Mouse (Mus musculus) spleen, adult 2 months (tissue): Measurements from ENCODE around the gene Rap1b. TPM values are rescaled to one million over a fixed set of nuclear protein-coding genes. Genes with fewer than 3 reads are reported as not detected.
"Not testable (repeated sequence)": the region's sequence is repeated elsewhere in the genome, so short reads cannot be mapped to it uniquely, and the experiment has no call there.

Experiments used
- DNase-seq, 2 experiments: peaks; one replicate each; pipeline versions ENCODE4 v3.0.0 to v3.0.0-alpha.2; 2012 to 2021; ENCODE audit warnings: low spot score in 2 of 2, low read depth in 1 of 2
- H3K27ac ChIP-seq: fragments of 200-500 bp; 2 replicates; pipeline ENCODE4 v1.5.1; 2012; ENCODE audit warnings: low read length, inconsistent platforms; ENCODE audit not compliant: insufficient read depth
- H3K27me3 ChIP-seq: fragments of 200-500 bp; 2 replicates; pipeline ENCODE4 v1.6.1; 2012; ENCODE audit warnings: mild to moderate bottlenecking, moderate library complexity, low read length, inconsistent platforms; ENCODE audit not compliant: control insufficient read depth, insufficient read depth
- H3K36me3 ChIP-seq: fragments of 200-500 bp; 2 replicates; pipeline ENCODE4 v1.6.1; 2012; ENCODE audit warnings: mild to moderate bottlenecking, low read length, inconsistent platforms; ENCODE audit not compliant: control insufficient read depth, insufficient read depth
- H3K4me1 ChIP-seq: fragments of 200-500 bp; 2 replicates; pipeline ENCODE4 v1.6.1; 2011; ENCODE audit warnings: inconsistent platforms; ENCODE audit not compliant: control insufficient read depth, insufficient read depth, insufficient read length
- H3K4me3 ChIP-seq: fragments of 200-500 bp; 2 replicates; pipeline ENCODE4 v1.5.1; 2011; ENCODE audit warnings: mild to moderate bottlenecking, inconsistent platforms; ENCODE audit not compliant: insufficient read depth, insufficient read length; ENCODE audit errors: extremely low read depth
- CTCF ChIP-seq: fragments of 200-500 bp; IDR thresholded peaks from 2 replicates; pipeline ENCODE4 v1.5.1; 2011; ENCODE audit warnings: mild to moderate bottlenecking, inconsistent platforms; ENCODE audit not compliant: insufficient read depth, insufficient read length, insufficient replicate concordance; ENCODE audit errors: extremely low read depth
- POLR2A ChIP-seq: fragments of 200-500 bp; IDR thresholded peaks from 2 replicates; pipeline ENCODE4 v1.6.1; 2011; ENCODE audit warnings: low read depth, low read length, inconsistent platforms
- WGBS: fragments of 180-500 bp; shearing (Covaris S2); methylation state at CpG from one replicate; pipeline ENCODE4 v1.1.7; 2018; 5-methylcytosine and 5-hydroxymethylcytosine counted together
- polyA plus RNA-seq: library from polyadenylated mRNA; depleted of rRNA; stranded (reverse); fragments of >200 nt; gene quantifications from 2 replicates; pipeline ENCODE4 v1.2.3, GENCODE M21; 2012; rRNA removed

The Rap1b gene
- polyA plus RNA-seq: 50.1 and 58.6 TPM in 2 replicates

DNA sequence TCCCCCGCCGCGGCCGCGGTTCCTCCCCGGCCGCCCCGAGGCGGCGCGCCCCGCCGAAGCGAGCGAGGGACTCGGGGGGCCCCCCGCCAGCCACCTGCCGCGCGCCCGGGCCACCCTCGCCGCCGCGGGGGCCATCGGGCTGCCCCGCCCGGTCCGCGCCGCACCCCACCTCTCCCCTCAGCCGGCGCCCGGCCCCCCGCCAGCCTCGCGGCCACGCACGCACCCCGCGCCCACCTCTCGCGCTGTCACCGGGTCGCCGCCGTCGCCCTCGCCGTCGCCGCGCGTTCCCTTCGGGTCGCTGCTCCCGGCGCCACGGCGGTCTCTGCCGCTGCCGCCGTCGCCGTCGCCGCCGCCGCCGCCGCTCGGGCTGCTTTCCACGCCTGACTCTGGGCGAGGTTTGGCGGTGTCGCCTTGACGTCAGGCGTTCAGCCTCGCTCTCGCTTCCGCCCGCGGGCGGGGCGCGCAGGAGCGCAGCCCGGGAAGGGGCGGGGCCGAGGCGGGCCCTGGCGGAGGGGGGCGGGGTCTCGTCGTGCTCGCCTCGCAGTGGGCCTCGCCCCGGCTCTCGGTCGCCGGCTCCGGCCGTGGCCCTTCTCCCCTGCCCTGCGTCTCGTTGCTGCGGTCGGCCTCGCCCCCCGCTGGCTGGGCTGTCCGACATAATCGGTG lies at the start of gene Rap1b:
TSS of gene Rap1b (minus strand) at position 439 of the 663 bp plus-strand sequence.
- H3K4me1 ChIP-seq: peaks cover 8% of the 10 kb centered on the region; the same call in 1 of the 2 replicates
- no peaks in the 10 kb centered on the region for H3K27me3 ChIP-seq
- peak; percentile 88 to 96 for DNase-seq
- TF ChIP-seq CTCF (no peak), POLR2A (peak; percentile 73)
- no peaks in the 10 kb centered on the region for H3K36me3 ChIP-seq
- H3K27ac ChIP-seq: peak within 1 kb of the TSS; percentile 99
- under 1% methylated on average over 94 of the region's 112 CpGs for WGBS
- peak within 1 kb of the TSS; percentile 65 for H3K4me3 ChIP-seq

DNA sequence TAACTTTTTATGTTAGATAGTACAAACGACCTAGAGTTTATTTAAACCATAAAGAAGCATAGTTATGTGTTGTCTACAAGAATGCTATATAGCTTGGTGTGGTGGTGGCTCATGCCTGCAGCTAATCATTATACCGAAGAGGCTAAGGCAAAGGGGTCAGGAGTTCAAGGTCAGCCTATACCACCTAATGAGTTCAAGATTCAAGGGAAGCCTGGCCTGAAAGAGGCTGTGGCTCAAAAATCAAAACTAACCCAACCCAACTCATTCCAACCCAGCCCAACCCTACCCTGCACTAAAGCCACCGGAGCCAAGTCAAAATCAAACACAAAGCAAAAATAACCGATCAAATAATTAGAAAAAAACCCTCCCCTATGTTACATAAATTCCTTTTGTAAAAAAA lies 49.4 kb upstream of the Rap1b start:
- no peak overlapping the region for H3K27ac ChIP-seq
- WGBS: 86% methylated on average over 4 of the region's 4 CpGs
- no peak for TF ChIP-seq POLR2A
- no peak for TF ChIP-seq CTCF
- DNase-seq: no peak
- no peaks in the 10 kb centered on the region for H3K27me3 ChIP-seq
- no peak overlapping the region for H3K4me3 ChIP-seq
- no peaks in the 10 kb centered on the region for H3K36me3 ChIP-seq
- H3K4me1 ChIP-seq: peaks cover 23% of the 10 kb centered on the region; the same call in 1 of the 2 replicates

DNA sequence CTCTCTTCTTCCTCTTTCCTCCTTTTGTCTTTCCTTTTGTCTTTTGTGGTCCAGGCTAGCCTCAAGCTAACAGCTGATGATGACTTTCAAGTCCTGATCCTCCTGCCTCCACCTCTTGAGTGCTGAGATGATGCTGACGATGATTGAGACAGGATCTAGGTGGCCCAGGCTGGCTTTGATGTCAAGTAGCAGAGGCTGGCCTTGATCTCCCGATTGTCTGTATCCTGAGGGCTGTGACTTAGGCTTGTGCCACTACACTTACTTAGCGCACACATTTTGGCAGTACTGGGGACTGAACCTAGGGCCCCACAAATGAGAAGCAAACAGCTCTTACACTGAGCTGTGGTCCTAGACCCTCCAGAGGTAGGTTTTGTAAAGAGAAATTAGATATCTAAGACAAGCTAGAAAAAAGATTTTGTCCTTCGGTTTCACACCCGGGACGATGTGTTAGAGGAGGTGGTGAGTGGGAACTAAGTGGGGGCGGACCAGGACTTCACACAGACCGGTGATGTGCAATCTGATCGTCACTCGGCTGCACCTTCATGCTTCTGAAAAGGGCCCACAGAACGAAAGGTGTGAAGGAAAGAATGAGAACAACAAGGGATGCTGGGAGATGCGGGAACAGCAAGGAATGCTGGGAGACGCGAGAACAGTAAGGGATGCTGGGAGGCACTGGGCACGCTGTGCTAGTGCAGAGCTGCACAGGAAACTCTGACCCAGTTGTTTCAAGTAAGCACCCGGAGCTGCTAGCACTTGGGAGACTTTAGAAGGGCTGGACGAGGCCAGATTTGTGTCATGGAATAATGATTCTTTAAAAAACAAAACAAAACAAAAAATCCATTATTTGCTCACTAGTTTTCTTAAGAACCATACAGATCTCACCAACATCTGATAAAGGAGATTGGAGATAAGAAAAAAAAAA lies 48.5 kb upstream of the Rap1b start:
- no peak overlapping the region for H3K4me3 ChIP-seq
- 80% methylated on average over 17 of the region's 17 CpGs for WGBS
- TF ChIP-seq POLR2A: no peak
- TF ChIP-seq CTCF: no peak
- no peak for DNase-seq
- H3K27me3 ChIP-seq: no peaks in the 10 kb centered on the region
- H3K36me3 ChIP-seq: no peaks in the 10 kb centered on the region
- H3K4me1 ChIP-seq: peaks cover 19% of the 10 kb centered on the region; the same call in 1 of the 2 replicates
- H3K27ac ChIP-seq: no peak overlapping the region

- H3K27me3 ChIP-seq, H3K4me3 ChIP-seq, H3K36me3 ChIP-seq, H3K4me1 ChIP-seq: not testable (repeated sequence)
- peak; percentile 49 to 55 for DNase-seq
- WGBS: 36% methylated on average over 13 of the region's 13 CpGs
- H3K27ac ChIP-seq: peak overlapping the region; percentile 11; the same call in 1 of the 2 replicates
These were observed 47.3 kb upstream of the Rap1b start for GRCm38 (mm10) chr10:117893128-117893527.

DNA sequence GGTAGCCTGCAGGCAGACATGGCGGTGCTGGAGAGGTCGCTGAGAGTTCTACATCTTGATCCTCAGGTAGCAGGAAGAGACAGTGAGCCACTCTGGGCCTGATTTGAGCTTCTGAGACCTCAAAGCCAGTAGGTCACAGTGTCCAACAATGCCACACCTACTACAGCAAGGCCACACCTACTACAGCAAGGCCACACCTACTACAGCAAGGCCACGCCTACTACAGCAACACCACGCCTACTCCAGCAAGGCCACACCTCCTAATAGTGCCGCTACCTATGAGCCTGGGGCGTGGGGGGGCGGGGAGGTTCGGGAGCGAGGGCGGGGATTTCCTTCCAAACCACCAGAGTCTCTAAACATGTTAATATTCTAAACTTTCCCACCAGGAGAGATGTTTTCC lies 45.5 kb upstream of the Rap1b start:
- Histone ChIP-seq H3K4me1 (peaks cover 8% of the 10 kb centered on the region; the same call in 1 of the 2 replicates), H3K4me3 (no peak overlapping the region), H3K27me3 (no peaks in the 10 kb centered on the region), H3K27ac (no peak overlapping the region), H3K36me3 (no peaks in the 10 kb centered on the region)
- WGBS: 94% methylated on average over 10 of the region's 10 CpGs
- TF ChIP-seq CTCF (no peak), POLR2A (no peak)
- no peak for DNase-seq

DNA sequence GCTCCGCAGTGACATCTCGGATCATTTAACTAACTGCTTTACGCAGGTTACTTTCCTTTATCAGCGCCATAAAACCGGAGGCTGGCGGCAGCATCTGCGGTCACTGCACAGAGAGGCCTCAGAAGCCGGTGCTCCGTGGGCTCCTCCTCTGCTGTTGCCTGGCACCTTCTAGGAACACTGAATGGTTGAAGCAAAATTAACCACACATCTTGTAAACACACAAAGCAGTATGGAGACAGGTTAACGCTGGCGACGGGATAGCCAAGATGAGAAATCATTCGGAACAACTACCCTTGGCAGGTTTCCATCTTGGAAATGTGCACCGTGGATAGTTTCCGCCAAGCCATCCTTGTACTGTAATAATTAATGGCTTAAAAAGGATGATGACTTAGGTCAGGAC lies 43.0 kb upstream of the Rap1b start:
- DNase-seq: no peak
- TF ChIP-seq POLR2A (no peak), CTCF (no peak)
- Histone ChIP-seq H3K4me1 (peaks cover 5% of the 10 kb centered on the region; the same call in 1 of the 2 replicates), H3K27ac (no peak overlapping the region), H3K36me3 (no peaks in the 10 kb centered on the region), H3K4me3 (no peak overlapping the region), H3K27me3 (no peaks in the 10 kb centered on the region)
- 82% methylated on average over 15 of the region's 15 CpGs for WGBS

- Histone ChIP-seq H3K27ac (no peak overlapping the region), H3K4me3 (no peak overlapping the region), H3K27me3 (no peaks in the 10 kb centered on the region), H3K36me3 (no peaks in the 10 kb centered on the region), H3K4me1 (no peaks in the 10 kb centered on the region)
- no peak for TF ChIP-seq POLR2A
- TF ChIP-seq CTCF: no peak
- DNase-seq: no peak
- WGBS: 76% methylated on average over 4 of the region's 4 CpGs
These were observed 39.5 kb upstream of the Rap1b start for GRCm38 (mm10) chr10:117885358-117885757.
